Mouse (Mus musculus): Measurements from ENCODE around the gene Rps6ka5. TPM values are rescaled to one million over a fixed set of nuclear protein-coding genes. Genes with fewer than 3 reads are reported as not detected.

Rps6ka5 gene
- total RNA-seq (2021): 10 to 100 TPM; 10.2 to 11.3 TPM
- long read RNA-seq, experiment 1, full-length matches to known transcripts: 2 of 6 reads
- long read RNA-seq, experiment 1, partial matches to known transcripts: 2 of 6 reads
- long read RNA-seq, experiment 1, other reads (novel, unspliced or antisense): 2 of 6 reads
- long read RNA-seq, experiment 2: 0 reads

DNA sequence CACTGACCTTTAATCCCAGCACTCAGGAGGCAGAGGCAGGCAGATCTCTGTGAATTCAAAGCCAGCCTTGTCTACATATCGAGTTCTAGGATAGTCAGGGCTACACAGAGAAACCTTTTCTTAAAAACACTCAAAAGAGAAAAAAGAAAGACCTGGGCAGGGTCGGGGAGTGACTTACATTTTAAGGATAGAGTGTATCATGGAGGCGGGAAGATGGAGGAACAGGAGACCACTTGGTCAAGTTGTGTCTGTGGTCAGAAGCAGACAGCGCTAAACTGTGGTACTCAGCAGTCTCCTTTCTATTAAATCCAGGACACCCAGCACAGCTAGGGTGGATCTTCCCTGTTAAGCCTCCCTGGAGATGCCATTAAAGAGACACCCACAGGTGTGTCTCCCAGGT lies at the start of gene Rps6ka5:
TSS of gene Rps6ka5 (minus strand) at position 333 of the 400 bp plus-strand sequence.
- DNase-seq: no peak

DNA sequence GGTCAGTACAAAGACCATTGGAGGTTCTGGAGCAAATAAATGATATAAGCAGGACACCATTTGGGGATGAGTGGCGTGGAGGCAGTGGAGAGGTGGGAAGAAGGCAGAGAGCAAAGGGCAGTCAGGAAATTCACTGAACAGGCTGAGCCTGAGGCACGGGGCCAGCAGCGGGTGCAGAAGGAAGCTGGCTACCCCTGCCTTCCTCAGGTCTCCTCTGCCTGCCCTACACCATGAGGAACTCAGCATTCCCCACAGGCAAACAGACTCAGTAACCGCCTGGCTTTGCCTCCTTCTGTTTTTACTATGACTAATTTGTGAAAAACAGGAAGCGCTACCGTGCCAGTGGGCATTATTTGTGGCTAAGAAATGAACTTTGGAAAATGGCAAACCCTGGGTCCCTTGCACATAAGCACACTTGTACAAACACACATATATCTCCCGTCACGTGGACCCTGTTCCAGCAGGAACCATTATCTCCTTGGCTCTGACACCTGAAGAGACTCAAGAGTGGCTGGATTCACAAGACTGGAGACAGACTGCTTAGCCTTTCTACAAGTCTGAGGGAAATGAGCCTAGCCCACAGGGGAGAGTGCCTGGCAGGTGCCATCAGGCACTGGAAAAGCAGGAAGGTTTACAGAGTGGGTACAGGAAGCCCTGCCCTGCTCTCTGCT lies 49.3 kb upstream of the Rps6ka5 start:
- peak in 1 of 2 experiments; percentile 67 for DNase-seq

DNA sequence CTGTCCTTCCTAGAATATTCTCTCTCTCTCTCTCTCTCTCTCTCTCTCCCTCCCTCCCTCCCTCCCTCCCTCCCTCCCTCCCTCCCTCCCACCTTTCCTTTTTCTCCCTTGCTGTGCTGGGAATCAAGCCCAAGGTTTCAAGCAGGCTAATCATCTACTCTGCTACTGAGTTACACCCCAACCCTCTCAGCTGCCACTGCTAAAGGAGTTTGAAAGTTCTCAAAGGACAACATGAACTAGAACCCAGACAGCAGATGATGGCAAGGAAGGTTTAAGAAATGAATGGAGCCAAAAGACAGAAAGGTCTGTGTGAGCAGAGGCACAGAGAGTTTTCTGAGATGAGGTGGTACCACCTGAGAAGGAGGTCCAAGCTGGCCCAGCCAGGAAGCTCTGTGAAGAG lies 48.5 kb upstream of the Rps6ka5 start:
- DNase-seq: no peak

DNA sequence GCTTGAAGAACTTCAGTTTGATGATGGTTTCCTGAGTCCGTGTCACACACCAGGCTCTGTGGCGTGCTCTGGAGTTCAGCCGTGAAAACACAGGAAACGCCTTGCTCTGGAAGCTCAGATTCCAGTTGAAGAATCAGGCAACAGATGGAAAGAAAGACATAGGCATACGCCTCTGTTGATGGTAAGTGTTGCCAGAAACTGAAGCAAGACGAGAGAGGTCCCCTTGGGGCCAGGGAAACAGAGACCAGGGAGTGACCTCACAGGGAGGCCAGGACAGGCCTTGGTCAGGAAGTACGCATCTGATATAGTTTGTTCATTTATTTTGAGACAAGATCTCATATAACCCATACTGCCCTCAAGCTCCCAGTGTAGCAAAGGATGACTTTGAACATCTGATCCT lies 48.0 kb upstream of the Rps6ka5 start:
- peak; percentile 55 to 73 for DNase-seq

DNA sequence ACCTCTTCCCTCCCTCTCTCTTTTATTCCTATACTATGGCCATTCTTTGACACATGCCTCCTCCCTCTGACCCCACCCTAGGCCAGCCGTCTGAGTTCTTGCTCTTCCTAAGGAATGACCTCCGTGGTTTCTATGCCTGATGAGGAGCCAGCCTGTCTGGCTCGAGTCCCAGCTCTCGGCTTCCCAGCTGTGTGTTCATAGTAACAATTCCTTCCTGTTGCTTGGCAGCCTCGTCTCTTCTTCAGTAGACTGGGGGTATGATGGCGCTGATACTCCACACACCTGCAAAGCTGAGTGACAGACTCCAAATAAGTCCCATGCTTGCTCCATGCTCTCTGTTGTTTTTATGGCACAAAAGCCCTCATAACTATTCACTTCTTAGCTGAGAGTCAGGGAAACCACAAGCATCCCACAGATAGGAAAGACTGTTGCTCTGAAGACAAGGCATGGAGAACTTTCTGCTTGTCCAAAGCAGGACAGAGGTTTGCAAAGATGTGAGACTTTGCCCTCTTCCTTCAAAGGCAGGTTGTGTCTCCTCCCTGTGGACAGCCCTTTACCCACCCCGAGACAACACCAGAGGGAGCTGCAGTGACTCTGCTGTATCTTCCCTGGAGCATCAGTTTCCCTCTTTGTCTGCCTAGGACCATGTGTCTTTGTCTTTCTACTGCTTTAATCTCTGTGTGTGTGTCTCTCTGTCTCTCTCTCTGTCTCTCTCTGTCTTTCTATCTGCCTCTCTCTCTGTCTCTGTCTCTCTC lies 45.6 kb upstream of the Rps6ka5 start:
- DNase-seq: peak; percentile 66 to 70

DNA sequence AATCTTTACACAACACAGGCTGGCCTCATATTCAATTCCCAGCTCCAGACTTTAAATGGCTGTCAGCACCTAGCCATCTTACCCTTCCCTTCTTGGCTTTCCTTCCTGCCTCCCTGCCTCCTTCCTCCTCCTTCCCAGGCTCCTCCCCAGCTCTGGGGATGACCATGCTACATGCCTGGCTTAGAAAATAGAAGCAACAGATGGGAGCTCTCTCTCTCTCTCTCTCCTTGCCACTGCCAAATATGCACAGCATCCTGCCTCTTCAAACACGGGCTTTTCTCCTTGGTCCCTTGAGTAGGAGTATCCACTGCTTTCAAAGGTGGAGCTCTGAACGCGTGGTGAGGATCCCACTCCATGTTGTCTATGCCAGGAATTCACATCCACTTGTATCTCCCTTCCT lies 44.0 kb upstream of the Rps6ka5 start:
- no peak for DNase-seq

DNA sequence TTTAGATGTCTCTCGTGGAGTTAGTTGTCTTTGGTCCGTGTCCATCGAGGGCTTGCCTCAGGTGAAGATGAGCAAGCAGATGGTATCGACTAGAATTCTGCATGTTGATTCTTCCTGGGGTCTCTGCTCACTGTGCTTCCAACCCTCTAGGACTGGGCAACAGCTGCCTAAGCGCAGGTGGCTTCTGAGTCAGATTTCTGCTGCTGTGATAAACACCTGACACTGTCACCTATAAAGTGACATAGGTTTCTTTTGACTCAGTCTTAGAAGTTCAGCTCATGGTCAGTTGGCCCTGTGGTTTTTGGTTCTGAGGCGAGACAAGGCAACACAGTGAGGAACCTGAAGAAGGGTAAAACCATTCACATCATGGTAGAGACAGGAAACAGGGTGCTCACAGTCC lies 43.1 kb upstream of the Rps6ka5 start:
- no peak for DNase-seq

DNA sequence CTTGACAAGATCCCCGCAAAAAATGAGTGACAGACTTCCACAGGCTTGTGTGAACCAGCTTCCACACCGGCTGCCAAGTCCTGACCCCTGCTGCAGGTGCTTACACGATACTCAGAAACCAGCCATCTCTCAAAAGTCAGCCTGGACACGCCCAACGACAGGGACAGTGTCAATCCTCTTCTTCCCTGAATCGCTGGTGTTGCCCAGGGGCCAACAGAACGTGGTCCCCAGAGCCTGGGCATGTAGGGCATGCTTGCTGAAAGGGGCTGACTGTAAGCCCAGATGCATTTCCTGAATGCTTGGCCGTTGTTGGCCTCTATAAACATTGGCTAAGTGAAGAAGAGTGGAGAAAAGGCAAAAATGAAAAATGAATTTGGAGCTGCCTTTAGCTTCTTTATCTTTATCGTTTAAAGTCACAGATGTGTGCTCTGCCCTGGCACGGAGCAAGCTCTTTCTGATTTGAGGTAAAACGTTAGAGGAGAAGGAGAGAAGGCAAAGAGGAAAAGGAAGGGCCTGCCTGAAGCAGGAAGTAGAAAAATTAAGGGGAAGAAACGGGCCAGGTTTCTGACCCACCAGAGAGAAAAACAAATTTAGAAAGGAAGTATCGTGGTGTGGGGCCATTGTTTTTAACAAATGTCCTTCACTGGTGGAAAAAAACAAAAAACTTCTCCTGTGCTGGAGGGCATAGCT lies 37.7 kb upstream of the Rps6ka5 start:
- DNase-seq: no peak

DNA sequence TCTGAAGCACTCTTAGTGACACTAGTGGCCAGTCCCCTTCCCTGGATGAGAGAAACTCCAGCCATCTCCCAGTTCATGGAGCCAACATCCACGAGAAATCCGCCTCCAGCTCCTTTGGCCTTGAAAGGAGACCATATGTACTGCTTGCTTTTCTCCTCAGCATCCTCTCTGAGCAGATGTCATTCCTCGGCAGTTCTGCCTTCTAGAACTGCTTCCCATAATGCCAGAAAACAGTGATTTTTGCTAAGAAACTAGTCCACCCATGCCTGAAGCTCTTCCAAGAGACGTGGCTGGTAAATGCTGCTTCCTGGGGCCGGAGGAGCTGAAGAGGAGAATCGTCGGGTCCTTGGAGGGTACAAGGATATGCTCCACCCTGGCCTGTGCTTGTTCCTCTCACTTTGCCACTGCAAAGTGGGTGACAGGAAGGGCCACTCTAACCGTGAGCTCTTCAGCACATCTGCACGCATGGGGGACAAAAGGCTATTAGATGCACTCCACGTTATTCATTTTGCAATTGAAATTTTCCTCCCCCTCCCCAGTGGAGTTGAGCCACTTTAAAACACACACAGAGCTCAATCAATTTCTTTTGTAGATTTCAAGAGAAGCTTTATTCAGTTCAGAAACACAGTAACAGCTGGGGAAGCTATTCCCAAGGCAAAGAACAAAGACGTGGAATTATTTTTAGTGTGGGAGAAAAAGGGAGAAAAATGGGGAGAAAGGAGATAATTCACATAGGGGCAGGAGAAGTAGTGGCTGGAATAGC lies 36.1 kb upstream of the Rps6ka5 start:
- DNase-seq: no peak

DNA sequence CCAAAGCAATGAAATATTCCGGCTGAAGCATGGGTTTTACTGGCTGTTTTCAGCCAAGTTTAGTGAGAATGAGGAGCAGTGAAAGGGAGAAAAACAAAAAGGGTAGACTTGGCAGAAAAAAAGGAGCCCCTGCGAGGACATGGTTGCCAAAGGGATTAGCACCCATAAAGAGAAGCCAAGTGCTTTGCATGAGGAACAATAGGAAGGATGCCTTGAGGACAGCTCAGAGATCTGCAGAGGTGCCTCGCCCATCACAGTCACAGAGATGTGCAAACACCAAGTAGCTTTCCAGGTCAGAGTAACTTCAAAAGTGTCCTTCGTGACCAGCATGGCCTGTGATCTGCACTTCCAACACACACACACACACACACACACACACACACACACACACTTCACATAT lies 30.6 kb upstream of the Rps6ka5 start:
- no peak for DNase-seq

DNA sequence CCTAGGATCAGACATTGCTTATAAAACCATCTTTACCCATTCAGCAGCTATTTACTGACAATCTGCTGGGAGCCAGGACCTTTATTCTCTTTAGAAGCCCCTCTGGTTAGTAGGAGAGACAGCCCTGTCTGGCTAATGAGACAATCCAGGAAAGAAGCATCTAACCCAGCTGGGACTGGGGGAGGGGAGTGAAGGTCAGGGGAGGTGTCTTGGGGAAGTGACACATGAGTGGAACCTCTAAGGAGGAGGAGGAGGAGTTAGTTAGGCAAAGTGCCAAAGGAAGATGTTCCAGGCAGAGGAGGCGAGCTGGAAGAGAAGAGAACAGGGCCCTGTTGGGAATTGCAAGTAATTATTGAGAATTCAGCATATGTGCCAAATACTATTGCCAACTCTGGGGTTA lies 26.9 kb upstream of the Rps6ka5 start:
- DNase-seq: no peak

DNA sequence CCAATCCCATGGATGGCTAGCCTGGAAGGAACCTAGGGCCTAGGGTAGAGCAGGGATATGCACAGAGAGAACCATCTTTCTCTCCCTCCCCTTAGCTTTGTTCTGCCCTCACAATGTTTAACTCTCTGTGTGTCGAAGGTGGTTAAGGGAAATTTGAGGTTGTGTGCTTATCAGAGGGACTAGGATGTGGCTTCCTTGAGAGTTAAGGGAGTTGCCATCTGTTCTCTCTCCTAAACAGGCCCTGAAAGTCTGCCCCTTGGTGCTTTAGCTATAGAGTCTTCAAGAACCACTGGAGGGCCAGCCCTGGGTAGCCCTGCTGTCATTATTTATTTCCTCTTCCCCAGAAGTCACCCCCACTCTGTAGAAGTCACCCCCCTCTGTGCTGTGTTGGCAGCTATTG lies 26.2 kb upstream of the Rps6ka5 start:
- no peak for DNase-seq

DNA sequence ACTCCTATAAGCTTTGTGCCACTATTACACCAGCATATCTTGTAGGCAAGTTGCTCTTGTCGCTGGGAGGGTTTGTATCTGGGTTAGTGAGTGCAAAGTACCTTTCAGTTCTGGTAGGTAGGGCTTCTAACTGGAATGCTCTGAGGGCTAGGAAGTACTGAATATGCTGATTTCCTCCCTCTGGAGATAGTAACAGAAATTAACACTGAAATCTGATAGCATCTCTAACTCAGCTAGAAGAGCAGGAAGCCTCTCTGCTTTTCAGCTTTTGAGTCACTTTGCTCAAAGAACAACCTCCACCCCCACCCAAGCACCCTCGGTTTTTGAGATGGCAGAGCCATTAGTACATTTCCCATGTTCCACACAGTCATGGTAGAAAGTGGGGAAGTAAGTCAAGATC lies 15.7 kb upstream of the Rps6ka5 start:
- DNase-seq: no peak

DNA sequence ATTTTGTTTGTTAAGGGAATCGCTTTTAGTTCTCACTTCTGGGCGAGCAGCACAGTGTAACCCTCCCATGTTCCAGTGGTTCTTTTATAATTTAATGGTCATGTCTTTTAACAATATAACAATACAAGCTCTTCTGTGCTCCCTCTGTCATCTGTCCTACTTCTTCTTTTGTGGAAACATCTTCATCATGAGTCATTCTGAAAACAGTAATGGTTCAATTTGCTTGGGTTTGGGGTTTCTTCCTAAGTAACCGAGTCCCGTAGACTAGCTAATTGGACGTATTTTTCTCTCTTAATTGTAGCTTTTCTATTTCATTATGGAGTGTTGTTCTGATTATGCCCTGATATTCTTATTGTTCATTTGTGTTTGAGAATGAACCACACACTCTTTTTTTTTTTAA lies 13.5 kb upstream of the Rps6ka5 start:
- DNase-seq: no peak

DNA sequence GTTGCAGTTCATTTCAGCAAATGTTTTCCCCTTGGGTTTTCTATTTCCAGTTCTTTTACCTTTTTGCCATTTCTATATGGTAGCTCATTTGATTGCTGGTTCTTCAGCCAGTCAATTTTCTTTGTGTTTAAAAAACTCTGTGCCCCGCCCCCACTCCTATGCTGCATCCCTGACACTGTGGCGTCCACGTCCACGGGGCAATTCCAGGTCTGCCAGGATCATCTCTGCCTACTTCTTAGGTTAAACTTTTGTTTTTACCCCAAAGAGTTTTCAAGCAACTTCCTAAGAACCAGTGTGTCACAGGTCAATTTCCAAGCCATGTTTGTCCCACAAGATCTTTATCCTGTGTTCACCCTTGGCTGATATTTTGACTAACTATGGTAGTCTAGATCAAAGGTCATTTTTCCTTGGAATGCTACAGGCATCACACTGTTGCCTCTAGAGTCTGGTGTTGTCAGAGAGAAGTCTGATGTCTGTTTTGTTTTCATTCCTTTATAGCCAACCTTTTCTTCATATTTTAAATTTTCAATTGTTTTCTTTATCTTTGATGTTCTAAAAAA lies 12.3 kb upstream of the Rps6ka5 start:
- DNase-seq: no peak

DNA sequence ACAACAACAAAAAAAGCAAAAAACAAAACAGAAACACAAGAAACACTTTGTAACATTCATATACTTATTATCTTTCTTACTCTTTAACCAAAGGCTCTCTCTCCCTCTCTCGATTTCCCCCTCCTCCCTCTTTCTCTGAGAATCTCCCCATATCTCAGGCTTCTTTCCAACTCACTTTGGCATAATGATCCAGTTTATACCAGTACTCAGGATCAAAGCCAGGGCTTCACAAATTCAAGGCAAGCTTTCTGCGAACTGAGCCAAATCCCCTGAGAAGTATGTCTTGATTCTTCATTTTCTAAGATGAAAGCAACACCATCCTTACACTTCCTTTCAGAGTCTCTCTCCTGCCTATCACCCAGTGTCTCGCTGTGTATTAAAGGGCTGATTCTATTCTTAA lies 11.7 kb upstream of the Rps6ka5 start:
- DNase-seq: no peak

DNA sequence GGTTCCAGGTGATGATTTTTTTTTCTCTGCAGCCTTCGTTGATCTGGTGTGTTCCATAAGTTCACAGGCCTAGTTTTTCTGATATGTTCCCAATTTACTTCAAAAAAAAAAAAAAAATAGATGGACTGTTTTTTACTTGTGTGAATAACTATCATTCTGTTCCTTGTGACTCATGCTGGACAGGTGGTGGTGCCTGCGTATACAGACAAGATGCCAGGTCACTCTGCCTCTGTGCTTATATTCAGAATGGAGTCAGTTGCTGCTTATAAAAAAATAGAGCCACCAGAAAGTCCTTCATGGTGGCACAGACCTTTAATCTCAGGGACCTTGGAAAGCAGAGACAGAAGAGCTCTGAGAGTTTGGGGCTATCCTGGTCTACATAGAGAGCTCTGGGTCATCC lies 8.8 kb upstream of the Rps6ka5 start:
- no peak for DNase-seq

DNA sequence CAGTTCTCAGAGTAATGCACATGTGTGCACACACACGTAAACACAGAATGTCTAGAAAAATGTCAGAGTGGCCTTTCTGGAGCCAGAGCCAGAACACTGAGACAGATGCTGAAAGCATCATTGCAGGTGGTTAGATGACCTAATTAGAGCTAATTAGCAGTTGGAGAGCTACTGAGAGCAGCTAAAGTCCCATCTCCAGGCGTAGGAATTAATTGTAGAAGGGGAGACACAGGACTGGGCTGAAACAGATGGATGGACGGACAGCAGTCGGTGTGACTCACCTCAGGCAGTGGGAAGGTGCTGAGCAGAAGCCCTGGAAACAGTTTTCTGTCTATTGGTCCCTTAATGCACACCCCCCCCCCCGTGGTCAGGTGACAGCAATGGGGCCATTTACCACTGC lies 8.4 kb upstream of the Rps6ka5 start:
- DNase-seq: no peak

DNA sequence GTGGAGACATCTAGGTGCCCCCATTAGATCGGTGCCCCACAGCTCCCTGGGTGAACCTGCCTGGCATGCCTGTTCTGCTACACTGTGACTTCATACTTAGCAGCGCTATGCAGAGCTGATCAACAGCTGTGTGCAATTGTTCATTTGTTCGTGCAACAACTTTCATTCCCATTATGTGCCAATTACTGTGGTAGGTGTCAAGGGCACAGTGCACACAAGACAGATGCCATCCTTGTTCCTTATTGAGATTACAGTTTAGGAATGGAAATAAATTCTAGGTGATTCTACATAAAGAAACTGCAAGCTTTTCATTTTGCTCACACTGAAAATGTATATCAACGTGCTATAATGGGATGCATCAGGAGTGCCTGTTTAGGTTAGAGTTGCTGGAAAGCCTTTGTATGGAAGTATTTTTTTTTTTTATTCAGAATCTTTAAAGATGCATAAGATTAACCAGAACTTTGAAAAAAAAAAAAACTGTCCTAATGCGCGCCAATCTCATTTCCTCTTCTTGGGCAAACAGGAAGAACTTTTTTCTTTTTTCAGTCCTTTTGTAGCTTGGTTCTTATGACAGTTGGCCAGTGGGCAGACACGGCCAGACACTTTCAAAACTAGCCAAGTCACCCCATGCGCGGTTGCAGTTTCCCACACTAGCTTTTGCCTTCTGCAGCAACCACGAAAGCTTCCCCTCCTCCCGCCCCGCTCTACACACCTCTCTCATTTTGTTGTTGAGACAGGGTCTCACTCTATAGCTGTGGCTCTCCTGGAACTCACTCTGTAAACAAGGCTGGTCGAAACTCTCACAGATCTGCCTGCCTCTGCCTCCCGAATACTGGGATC lies 2.1 kb upstream of the Rps6ka5 start:
- DNase-seq: peak in 1 of 2 experiments; percentile 31

DNA sequence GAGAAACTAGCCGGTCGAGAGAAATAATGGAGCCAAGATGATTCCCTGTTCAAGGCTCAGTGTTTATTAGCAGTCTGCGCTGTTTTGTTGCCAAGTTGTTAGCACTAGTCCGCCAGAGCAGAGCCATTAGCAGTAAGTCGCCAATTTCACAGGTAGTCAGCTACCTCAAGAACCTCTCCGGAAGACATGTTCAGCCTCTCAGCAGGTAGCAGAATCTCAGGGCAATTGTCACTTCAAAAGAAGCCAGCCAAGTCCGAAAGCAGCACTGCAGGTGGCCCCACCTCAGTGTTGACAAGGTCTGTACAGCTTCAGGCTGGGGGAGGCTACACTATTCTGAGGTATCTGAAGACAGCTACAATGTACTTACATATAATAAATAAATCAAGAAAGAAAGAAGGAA lies 1.1 kb upstream of the Rps6ka5 start:
- DNase-seq: no peak

DNA sequence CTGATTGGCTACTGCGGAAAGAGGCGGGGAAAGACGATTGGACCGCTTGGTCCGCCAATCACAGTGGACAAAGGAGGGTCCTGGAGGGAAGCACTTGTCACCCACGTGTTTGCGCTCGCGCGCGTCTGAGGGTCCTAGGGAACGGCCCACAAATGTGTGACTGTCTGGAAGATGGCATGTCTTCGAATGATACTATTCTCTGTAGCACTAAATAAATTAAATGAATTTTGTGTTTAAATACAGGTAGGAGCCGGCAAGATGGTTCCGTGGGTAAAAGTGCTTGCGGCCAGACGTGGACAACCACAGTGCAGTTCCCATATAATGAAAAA lies 1.4 kb downstream of the Rps6ka5 start:
- no peak for DNase-seq
